Mouse (Mus musculus): Measurements from ENCODE around the gene Zpr1. TPM values are rescaled to one million over a fixed set of nuclear protein-coding genes. Genes with fewer than 3 reads are reported as not detected.
A peak's percentile ranks its signal among the peaks of the same experiment; 100 is the strongest.
"Not testable (repeated sequence)": the region's sequence is repeated elsewhere in the genome, so short reads cannot be mapped to it uniquely, and the experiment has no call there.

Gene Zpr1
- total RNA-seq, 2 experiments from 2014 or later = 21.9 to 22.2 TPM

DNA sequence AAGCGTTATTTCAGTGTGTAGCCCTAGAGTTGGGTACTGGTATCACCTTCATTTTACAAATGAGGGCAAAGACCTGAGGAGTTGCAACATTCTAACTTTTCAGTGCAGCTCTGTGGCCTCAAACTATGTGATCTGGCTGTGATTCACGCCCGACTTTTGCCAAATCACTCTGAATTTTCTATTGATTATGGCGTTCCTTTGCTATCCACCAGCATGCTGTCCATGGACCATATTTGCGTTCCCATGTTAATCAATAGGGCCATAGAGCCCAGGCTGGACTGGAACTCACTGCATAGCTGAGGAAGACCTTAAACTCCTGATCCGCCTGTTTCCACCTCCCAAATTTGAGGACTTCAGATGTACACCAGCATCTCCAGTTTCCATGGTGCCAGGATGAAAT lies 13.8 kb upstream of the Zpr1 start:
- no peak for DNase-seq (ENCODE audit: low spot score in 2 of 2)

DNA sequence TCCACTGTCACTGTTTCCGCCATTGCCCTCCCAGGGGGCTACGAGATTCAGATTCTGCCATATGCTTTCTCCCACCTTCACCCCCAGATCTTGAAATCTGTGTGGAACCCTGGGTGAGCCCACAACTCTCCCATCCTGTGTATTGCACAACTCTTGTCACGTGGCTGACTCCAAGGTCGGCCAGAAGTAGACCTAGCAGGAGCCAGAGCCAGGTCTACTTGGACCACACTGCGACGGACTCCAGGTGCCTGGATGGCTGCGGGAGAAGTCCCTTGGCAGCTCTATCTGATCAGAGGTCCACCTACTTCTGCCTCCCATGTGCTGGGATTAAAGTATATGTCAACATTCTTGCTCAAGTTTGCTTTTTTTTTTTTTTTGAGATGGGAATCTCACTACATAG lies 11.7 kb upstream of the Zpr1 start:
- no peak for DNase-seq (ENCODE audit: low spot score in 2 of 2)

DNA sequence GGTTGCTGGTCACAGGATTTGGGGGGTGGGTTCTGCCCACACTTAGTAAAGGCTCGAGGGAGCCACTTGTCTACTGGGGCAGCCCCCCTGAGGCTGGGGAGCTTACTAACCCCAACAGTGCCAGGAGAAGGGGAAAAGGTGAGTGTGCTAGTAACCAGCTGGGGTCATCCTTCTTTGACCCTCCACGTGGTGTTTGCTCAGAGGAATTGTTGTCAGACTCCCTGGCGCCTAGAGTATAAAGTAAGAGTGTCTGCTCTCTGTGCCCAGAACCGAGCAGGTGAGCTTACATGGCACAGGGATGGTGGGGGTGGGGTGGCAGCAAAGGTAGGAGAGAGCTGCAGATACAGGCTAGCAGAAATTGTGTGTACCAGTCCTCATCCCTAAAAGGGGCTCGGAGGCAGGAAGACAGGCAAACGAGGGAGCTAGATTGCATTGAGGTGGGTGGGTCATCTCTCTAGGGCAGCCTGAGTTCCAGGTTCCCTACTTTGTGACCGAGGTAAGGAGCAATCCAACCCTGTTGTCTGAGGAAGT lies 4.5 kb upstream of the Zpr1 start, which contains the start of gene Apoa5:
Gene Apoa5, plus strand, starts transcription at position 291 of the 531 bp plus-strand sequence.
- no peak for DNase-seq (ENCODE audit: low spot score in 2 of 2)

DNA sequence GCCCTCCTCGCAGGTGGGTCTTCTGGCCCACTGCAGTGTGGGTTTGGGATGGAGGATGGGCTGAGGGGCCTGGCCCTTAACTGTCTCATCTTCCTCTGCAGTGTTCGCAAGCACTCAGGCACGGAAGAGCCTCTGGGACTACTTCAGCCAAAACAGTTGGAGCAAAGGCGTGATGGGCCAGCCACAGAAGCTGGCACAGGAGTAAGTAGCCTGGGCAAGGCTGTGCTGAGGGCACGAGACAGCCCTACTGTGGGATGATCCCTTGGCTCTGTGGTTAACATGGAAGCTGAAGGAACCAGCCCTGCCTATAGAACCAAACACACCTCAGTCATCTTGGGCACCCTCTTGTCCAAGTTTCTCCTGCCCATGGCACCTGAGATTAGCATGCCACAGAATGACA lies 3.7 kb upstream of the Zpr1 start:
- DNase-seq (ENCODE audit: low spot score in 2 of 2) = no peak

DNA sequence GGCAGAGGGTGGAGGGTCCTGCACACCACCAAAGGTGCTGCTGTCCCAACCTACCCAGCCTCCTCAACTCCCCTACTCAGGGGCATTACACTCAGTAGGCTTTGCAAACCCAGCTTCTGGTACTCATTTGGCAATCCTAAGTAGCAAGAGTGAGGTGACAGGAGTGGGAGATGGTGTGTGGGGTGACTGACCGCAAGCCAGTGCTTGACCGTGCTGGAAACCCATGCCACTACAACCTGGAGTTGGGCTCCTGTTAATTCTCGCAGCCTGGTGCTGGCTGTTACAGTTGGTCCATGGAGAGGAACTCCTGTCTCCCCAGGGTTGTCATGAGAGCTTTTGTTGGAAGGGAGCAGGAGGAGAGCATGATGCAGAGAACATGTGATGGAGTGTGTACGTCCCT lies 2.1 kb upstream of the Zpr1 start:
- DNase-seq (ENCODE audit: low spot score in 2 of 2) = no peak

DNA sequence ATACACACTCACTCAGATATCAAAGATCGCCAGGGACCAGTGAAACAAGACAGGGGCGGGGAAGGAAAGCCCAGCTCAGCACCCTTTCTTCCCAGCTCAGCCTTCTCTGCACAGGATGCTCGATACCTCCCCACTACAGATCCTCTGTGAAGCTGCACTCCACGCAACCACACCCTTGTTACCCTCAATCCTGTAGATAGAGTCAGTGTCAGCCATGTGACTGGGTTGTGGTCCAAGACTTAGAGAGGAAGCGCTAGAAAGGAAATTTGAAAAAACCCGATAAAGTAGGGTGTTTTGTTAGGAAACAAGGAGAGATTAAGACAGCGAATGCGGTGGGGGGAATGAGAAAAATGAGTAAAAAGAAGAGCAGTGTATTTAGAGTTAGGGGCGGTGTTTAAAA lies 794 bp upstream of the Zpr1 start:
- no peak for DNase-seq (ENCODE audit: low spot score in 2 of 2)

DNA sequence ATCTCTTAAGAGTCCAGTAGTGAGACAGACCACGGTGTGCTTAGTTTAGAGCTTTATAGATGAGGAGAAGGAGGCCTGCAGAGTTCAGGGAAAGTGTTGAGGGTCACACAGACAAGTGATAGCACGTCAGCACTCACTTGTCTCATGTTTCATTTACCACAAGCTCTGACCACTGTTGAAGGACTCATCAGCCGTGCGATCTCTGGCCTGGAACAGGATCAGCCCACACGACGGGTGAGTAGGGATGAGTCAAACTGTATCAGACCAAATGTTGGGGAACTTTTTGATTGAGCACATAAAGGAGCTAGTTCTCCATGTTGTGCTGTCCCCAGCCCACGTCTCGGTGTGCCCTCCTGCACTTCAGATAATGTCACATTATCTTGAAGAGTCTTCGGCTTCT lies 1.6 kb downstream of the Zpr1 start:
- no peak for DNase-seq (ENCODE audit: low spot score in 2 of 2)

DNA sequence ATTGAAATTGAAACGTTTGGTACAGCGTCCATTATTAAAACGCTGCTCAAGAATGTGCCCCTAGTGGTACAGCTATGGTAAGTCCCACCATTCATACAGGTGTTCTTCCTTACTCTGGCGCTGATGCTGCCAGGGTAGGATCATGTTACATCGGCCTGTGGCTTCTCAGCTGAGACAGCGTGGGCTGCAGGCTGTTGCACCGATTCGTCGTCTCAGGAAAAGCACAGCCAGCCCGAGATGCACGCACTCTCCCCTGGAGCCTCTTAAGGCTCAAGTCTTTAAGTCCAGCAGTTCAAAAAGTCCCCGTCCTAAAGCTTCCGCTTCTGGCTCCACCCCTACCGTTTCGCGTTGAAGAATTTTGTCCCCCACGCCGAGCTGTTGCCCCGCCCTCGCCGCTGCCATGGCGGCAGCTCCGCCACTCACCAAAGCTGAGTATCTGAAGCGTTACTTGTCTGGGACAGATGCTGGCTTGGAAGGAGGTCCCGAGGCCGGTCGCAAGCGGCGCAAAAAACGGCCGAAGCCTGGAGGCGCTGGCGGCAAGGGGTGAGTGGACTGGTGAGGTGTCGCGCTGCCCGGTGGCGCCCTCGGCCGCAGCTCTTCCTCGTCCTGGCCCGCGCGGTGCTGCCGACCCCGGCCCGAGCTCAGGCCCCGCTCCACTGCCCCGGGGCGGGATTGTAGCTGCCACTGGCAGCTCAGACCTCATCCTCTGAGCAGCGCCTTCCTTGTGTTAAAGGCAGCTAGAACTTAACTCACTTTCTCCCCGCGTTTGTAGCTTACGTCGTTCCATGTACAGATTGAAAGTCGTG lies 10.0 kb downstream of the Zpr1 start, which contains the start of gene Bud13:
Gene Bud13, plus strand, starts transcription at position 378 of the 806 bp plus-strand sequence.
- peak; percentile 92 to 95 for DNase-seq (ENCODE audit: low spot score in 2 of 2)

DNA sequence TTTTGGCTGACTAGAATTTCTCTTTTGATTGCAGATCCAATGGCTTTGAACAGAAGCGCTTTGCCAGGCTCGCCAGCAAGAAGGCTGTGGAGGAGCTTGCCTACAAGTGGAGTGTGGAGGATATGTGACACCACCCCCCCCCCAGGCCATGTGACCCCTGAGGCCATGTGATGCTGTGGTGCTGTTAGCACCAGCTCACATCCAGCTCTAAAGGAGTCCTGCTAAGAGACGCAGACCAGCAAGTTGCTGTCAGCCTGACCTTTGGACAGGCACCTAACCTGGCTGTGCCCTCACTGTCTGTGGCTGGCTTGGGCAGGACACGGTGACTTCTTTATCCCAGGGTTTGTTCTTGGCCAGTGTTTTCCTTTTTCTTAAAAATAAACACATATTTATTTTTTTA lies 25.5 kb downstream of the Zpr1 start:
- DNase-seq (ENCODE audit: low spot score in 2 of 2) = no peak

DNA sequence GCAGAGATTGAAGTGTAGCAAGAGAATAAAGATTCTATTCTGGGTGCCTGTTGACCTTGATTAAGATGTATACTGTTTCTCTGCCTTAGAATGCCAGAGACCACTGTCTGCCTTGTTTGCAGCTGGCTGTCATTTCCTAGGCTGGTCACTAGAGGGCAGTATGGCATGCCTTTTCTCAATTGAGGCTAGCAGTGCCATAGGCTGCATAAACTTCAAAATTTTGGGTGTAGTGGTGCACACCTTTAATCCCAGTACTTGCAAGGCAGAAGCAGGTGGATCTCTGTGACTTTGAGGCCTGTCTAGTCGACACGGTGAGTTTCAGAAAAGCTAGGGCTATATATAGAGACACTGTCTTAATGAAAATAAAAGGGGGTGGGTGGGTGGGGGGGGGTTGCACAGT lies 29.3 kb downstream of the Zpr1 start:
- DNase-seq (ENCODE audit: low spot score in 2 of 2) = peak in 1 of 2 experiments; percentile 37

DNA sequence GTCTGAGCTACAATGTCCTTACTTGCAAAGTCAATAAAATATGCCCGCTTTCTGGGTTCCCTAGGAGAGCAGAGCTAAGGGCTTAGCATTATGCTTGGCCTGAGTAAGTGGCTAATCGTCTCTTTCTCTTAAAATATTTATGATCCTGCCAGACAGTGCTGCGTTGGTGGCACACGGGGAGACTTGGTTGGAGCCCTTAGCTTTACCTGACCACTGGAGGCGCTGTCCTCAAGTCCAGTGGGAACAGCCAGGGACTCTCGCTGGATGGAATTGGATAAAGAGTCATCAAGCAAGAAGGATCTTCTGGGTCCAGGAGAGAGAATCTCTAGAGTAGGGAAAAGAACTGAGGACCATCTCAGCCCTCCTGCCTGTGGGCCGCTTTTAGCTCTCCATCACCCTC lies 36.3 kb downstream of the Zpr1 start:
- DNase-seq (ENCODE audit: low spot score in 2 of 2) = no peak

DNA sequence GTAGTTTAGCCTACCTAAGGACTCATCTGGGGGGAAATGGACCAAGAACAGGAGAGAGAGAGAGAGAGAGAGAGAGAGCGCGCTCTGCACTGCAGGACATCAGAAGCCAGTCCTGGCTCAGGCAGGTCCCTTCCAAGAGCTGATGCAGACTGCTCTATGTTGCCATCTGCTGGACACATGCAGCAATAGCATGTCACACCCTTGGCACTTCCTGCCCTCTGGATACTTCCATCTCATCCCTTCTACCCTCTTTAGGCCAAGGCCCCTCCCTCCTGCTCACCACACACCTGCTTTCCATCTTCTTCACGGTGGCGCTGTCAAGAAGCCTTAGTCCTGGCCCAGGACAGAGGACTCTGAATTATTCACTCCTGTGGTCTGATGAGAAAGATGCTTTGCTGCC lies 41.6 kb downstream of the Zpr1 start:
- peak in 1 of 2 experiments; percentile 59 for DNase-seq (ENCODE audit: low spot score in 2 of 2)

DNA sequence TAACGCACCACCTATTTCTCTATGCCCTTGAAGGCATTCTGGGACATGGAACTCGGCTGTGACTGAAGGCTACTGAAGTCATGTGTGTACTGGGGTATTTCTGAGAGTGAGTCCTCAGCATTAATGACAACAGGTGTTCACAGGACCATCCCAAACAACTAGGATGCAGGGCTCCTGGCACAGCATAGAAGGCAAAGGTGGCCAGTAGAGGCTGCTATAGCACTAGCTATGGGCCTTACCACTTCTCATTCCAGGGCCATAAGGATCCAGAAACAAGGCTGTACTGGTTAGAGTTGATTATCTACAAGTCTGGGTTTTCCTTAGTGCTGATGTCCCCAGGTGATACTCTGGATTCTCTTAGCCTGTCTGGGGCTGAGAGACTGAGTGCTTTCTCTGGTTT lies 42.1 kb downstream of the Zpr1 start:
- DNase-seq (ENCODE audit: low spot score in 2 of 2) = no peak

DNA sequence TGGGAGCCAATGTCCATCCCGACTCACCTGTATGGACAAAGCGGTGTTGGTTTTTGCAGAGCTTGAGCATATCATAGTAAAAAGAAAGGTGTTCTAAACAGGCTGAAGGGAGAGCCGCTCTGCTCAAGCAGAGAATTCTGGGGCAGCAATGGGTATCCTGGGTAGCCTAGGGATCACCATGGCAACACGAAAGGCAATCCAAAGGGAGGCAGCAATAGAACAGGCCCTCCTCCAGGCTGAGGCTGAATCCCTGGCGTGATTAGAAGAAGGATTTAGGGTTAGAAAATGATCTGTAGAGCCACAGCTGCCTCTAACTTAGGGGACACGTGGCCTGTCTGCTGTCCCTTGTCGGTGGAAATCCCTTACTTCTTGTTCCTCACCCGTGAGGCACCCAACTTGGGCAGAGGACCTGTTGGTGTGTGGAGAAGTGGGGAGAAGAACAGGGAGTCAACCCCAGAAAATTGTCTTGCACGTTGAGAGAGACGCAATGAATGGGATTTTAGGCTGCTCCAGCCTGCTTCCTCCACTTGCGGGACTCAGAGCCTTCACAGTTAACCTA lies 43.0 kb downstream of the Zpr1 start:
- DNase-seq (ENCODE audit: low spot score in 2 of 2) = no peak

DNA sequence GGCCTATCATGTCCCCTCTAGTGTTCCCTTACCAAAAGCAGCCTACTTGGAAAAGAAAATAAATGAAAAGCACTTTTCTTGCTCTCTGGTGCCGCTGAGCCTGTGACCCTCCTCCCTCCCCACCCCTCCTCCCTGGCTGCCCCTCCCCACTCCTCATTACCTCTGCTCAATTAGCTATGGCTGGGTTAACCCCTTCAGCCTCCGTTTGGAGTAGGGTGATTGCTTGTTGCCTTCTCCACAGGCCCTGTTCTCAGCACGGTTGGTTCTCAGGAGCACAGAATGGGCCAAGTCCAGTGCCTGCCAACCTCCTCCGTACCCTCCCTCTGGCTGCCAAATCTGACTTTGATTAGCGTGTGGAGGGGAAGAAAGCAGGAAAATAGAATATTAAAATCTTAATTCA lies 43.5 kb downstream of the Zpr1 start:
- no peak for DNase-seq (ENCODE audit: low spot score in 2 of 2)

DNA sequence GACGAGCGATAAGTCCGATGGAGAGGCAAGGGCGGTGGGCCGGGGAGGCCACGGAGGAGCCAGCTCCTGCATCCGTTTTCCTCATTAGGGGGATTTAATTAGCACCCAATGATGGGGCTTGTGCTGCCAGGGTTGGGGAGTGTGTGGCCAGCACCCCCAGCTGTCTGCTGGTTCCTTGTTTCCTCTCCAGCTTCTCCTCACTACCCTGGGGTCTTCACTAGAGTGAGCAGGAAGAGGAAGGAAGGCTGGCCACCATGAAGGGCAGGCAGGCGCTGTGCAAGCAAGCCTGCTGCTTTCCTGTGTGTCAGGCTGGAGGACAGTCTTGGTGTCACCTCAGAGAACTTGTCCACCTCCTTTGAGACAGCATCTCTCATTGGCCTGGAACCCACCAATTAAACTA lies 44.0 kb downstream of the Zpr1 start:
- DNase-seq (ENCODE audit: low spot score in 2 of 2) = no peak

DNA sequence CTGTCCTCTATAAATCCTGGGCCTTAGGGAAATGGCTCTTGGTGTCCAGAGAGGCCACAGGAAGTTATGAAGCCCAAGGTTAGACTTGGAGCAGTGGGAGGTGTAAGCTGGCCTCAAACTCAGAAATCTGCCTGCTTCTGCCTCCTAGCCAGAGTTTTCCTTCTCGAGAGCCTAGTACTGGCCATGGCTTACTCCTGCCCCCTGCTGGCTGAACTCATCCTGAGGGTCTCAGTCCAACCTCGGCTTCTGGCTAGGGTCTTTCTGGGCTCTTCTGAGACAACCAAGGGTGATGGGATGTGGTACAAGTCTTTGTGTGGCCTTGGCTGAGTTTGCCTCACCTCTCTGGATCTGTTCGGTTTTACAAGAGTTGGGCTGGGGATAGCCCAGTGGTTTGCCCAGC lies 45.1 kb downstream of the Zpr1 start:
- DNase-seq (ENCODE audit: low spot score in 2 of 2) = no peak

DNA sequence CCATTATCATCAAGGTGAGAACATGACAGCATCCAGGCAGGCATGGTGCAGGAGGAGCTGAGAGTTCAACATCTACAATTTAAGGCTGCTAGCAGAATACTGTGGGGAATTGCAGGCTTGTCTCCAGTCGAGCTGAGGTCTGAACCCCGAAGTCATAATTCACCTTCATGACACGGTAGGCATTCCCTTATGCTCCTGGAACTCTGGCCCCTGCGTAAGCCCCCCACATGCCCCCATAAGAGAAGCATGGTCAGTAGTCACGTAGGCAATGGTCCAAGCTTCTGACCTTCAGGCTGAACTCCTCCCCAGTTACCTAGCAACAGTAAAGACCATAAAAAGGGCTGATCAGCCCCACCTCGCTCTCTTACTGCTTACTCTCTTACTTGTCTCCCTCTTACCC lies 47.0 kb downstream of the Zpr1 start, which contains the start of gene 4931429L15Rik:
Gene 4931429L15Rik, minus strand, starts transcription at position 101 of the 400 bp plus-strand sequence.
- DNase-seq (ENCODE audit: low spot score in 2 of 2) = not testable (repeated sequence)

DNA sequence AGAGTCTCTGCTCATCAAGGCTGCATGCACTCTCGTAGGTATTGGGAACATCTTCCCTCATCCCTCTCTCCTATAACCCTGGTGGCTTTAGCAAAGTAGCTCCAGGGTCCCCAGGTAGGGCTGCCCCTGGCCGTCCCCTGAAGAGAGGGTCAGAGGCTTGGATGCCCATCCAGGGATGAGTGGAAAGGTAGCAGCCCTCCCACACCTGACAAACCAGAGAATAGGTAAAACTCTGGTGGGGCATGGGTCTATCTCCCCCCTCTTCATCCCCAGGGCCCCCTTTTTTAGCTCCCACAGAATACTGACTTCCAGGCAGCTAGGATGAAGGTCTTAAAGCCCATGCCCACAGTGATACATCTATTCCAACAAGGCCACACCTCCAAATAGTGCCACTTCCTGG lies 47.6 kb downstream of the Zpr1 start:
- DNase-seq (ENCODE audit: low spot score in 2 of 2) = peak in 1 of 2 experiments; percentile 11

DNA sequence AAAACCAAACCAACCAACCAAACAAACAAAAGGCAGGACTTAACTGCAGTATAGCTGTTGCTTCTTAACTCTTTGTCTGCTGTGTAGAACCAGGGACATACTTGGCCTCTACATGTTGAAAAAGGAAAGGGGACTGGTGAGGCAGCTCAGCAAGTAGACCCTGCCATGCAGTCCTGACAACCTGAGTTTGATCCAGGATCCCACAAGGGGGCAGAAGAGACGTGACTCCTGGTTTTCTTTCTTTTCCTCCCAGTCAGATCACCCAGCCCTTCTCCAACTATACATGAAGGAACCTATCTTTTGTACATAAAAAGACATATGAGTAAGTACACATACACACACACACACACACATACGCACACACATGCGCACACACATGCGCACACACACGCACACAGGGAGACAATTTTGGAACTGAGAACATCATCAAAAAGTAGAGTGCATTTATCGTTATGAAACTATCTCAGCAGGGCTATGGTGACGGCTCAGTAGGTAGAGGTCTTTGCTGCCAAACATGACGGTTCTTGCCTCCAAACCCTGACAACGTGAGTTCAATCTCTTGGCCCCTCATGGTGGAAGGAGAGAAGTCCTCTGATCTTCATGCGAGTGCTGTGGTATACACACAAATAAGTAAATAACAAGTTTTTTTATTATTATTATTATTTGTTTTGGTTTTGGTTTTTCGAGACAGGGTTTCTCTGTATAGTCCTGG lies 54.0 kb downstream of the Zpr1 start:
- no peak for DNase-seq (ENCODE audit: low spot score in 2 of 2)

DNA sequence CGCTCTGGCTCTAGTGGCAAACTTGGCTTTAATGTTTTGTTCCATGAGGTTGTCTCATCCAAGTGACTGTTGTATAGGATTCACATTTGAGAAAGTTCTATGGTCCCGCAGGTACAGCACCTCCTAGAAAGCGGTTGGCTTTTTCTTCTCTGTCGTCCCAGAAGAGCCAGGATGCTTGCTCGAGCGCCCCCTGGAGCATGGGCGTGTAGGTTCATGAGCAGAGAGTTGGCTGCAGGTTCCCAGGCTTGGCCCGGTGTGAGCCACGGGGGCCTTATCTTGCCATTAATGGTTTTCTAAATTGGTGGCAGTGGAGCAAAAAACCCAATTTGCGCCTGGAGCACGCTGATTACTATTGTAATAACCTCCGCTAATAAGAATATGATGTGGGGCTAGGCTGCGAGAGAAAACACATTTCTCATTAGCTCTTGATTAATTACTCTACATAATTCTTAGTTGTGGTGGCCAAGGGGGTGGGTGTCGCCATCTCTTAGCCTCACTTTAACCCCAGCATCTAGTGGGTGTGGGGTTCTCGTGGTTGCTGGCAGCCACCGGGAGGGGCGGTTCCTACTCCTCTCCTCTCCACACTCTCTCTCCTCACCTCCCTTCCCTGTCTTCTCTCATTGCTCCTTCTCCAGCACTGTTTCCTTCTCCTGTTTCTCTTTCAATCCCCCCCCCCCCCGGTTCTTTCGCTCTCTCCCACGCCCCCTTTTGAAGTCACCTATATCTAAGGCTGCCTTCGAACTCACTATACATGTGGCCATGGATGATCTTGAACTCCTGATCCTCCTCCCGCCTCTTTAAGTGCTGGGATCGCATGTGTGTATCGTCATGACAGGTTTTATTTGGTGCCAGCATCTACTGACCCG lies 55.1 kb downstream of the Zpr1 start:
- peak in 1 of 2 experiments; percentile 11 for DNase-seq (ENCODE audit: low spot score in 2 of 2)

Data from gastrocnemius, postnatal 4 days (tissue).